Mouse (Mus musculus): ENCODE results near the gene Psmd7.

Gene Psmd7

DNA sequence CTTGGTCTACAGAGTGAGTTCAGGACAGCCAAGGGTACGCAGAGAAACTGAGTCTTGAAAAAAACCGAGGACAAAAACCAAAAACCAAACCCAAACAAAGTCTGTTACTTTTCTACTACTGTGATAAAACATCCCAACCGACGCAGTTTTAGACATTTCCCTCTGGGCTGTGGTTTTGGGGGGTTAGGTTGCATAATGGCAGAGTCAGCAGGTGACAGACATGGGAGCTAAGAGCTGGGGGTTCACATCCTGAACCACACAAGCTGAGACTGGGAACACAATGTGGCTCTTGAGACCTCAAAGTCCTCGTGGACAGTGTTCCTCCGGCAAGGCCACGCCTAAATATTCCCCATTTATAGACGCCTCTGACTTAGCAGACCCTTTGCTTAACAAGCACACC lies 10.1 kb downstream of the Psmd7 start:
- no peak for DNase-seq (ENCODE audit: low read depth)

DNA sequence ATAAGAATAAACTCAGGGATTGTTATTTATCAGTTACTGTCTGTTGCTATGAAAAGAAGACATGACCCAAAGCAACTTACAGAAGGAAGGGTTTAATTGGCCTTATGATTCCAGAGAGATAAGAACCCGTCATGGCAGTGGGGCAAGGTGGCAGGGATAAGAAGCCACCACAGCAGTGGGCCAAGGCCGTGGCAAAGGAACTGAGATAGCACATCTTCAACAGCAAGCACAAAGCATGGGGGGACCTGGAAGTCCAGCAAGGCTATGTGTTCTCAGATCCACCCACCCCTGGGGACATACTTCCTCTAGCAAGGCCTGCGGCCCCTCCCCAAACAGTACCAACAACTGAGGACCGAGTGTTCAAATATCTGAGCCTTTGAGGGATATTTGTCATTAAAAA lies 10.6 kb downstream of the Psmd7 start:
- no peak for DNase-seq (ENCODE audit: low read depth)

DNA sequence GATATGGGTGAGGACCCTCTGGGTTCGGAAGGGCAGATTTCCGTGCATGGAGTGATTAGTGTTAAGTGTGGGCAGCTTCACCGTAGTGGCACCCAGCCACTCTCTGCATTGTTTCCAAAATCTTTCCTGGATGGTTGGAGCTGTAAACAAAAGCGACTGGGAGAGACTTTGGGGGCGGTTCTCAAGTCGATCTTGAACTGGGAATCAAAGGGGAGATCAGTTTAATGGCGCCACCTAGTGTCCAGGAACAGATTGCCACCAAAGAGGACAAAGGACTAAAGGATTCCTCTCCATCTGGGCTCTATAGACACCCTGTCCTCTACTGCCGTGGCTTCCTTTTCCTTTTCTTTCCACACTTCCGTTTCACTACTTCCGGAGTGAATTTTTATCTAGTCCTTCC lies 11.6 kb downstream of the Psmd7 start:
- peak; percentile 83 for DNase-seq (ENCODE audit: low read depth)

DNA sequence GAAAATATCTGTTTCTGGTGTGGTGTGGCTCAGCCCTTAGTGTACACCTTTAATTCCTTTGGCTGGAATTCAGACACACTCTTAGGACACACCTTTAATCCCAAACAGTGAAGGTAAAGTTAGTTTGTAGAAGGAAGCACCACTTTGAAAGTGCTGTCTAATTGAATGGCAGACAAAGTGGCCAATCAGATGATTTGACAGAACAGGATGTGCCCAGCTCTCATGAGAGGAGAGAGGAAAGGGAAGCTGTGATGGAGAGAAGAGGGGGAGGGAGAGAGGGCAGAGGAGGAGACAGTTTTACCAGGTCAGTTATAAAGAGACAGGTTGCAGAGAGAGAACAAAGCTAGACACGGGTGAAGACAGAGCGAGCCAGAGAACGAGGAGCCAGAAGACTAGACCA lies 13.5 kb downstream of the Psmd7 start:
- DNase-seq (ENCODE audit: low read depth), result no peak

DNA sequence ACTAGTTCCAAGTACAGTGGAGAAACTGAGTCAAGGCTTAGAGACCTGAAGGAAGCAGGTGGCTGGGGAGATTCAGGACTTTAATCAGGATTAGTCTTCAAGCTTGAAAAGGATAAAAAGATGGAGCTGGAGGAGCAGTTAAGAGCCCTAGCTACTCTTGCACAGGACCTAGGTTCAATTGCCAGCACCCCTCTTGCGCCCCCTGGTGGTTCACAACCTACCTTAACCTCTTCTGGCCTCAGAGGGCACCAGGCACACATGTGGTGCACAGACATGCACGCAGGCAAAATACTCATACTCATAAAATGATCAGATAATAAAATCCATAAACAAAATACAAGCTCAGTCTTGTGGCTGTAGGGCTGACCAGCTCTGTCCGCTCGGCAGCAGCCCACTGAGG lies 15.8 kb downstream of the Psmd7 start:
- DNase-seq (ENCODE audit: low read depth), result peak; percentile 67

DNA sequence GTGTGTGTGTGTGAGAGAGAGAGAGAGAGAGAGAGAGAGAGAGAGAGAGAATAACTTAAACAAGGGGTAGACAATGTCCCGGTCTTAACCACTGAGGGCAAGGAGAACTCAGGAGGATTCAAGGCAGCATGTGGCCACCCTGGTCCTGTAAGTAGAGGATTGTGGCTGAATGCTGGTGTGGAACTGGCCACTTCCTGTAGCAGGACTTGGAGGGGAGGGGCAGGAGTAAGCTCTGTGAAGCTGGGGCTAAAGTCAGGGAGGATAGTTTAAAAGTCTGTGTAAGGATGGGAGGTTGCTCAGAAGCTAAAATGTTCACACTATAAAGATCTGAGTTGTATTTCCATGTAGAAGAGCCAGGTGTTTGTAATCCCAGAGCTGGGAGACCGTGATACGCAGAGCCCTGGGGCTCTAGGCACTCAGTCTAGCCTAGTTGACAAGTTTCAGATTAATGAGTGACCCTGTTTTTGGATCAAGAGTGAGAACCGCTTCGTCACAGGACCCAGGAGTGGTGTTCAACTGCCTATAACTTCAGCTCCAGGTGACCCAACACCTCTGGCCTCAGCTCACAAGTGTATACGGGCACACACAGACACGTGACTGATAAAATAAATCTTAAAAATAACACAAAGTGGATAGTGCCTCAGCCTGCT lies 16.7 kb downstream of the Psmd7 start:
- no peak for DNase-seq (ENCODE audit: low read depth)

DNA sequence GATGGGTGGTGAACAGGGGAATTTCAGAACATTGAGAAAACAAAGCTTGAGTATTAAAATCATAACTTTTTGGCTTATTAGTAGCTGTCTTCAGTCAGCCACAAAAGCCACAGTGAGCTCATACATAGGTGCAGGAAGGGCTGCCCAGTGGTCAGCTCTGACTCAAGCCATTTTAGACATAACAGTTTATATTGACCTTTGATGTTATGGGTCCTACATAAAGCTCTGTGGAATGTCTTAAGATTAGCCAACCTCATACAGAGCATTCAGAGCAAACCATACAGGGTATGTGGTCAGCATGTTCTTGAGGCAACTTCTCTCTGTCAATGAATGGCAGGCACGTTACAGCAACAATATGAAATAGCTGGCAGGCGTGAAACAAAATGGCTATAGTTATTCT lies 17.2 kb downstream of the Psmd7 start:
- DNase-seq (ENCODE audit: low read depth), result no peak

DNA sequence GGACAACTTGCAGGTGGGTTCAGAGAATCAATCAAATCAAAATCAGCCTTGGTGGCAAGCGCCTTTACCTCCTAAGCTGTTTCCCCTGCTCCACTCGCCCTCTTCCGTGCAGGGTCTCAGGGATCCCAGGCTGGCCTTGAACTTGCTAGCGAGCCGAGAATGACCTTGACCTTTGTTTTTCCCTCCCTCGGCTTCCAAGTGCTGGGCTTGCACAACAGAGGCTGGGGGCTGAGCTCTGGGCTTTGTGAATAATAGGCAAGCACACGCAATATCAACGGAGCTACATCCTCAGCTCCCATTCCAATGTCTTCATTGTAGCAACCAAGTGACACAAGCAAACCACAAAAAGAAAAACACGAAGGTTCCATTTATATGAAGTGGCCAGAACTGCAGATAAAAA lies 26.1 kb downstream of the Psmd7 start:
- DNase-seq (ENCODE audit: low read depth), result no peak

DNA sequence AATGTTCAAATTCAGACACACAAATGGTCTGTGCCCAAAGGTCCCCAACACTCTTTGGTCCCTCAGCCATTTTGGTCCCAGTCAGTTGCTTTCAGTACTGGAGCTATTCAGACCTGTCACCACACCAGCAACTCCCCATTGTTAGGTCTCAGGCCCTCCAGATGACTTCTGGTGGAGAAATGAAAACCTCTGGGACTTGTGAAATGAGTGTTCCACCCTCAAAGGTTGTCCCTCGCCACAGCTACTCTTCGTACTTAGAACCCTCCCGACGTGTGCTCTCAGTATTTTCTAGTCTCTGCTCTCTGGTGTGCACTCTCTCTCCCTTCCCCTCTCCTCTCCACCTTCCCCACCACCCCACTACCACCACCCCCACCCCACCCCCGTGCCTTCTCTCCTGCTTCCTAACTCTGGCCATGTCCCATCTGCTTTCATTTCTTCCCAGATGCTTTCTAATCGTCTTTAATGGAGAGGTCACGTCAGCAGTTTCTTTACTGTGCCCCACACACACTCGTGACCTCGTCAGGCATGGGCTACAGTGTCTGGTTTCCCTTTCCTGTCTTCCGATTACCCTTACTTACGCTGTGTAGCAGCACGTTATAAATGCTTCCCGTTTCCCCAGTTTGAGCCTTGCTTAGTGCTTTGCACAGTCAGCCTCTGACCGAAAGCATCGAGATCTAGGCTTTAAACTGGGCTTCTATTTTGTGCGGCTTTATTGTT lies 27.3 kb downstream of the Psmd7 start:
- no peak for DNase-seq (ENCODE audit: low read depth)

DNA sequence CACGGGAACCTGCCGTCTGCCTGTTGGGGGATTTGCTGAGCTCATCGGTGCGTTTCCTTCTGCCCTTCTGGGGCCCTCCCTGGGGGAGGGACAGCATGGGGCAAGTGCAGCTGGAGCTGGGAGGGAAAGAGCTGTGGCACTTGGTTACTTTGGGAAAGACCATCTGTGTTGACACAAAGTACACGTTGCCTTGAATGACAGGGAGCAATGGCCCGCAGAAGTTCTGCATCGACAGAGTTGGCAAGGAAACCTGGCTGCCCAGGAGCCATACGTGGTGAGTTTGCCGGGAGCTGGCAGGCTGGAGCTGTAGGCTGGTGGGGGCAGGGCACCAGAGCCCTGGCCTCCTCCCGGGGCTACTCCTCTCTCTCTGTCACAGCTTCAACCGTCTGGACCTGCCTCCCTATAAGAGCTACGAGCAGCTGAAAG lies 31.7 kb downstream of the Psmd7 start:
- no peak for DNase-seq (ENCODE audit: low read depth)

DNA sequence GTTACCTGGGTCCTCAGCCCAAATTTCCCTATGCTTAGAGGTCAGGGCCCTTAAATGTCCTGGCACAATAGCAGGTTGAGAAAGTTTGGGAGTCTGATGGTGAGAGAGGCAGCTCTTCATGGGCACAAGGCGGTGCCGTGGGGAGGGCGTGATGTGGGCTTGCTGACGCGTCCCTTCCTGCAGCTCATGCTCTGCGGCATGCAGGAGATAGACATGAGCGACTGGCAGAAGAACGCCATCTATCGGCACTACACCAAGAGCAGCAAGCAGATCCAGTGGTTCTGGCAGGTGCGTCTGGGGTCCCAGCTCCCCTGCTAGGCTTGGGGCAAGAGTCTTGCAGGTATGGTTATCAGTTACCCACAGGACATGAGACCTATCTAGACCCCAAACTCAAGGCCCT lies 33.0 kb downstream of the Psmd7 start:
- no peak for DNase-seq (ENCODE audit: low read depth)

DNA sequence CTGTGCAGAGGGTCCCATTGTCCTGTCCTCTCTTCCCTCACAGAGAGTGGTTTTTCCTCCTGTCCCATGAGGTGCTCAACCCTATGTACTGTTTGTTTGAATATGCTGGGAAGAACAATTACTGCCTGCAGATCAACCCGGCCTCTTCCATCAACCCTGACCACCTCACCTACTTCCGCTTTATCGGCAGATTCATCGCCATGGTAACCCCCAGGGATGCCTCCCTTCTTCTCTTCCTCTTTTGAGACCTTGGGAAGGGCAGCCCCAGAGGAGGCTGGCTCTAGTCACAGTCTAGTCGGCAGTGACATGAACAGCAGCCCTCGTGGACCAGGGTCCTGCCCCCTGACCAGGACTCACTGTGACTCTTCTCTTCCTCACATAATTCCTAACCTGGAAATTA lies 36.0 kb downstream of the Psmd7 start:
- peak; percentile 57 for DNase-seq (ENCODE audit: low read depth)

DNA sequence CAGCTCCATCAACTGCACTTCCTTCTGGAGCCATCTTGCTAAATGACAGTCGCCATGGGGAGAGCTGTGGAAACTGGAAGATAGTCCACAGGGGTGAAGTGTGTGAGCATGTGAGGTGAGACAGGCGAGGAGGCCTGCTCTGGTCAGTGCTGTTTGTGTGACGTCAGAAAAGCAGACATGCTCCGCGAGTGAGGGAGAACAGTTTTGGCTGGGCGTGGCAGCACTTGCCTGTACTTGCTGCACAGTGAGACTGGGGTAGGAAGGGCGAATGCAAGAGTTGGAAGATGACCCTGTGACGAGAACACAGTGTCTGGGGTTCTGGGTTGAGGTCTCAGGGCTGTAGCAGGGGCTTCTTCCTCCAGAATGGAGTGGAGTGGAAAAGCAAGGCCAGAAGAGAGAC lies 41.4 kb downstream of the Psmd7 start:
- no peak for DNase-seq (ENCODE audit: low read depth)

DNA sequence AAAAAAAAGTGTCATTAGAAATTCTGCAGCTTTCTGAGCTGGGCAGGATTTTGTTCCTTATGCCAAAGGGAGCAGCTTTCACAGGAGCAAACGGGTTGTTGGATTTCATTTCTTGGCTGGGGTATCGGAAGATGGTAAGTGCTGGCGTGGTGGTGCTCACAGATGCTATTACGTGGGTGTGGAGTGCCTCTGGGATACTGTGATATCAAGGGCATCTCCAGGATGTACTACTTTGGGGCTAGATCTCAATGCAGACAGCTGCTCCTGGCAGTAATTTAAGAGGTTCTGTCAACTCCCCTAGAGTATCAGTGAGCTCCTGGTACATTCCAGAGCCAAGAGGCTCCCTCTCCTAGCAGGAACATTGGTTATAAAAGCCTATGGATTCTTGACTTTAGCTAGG lies 42.1 kb downstream of the Psmd7 start:
- DNase-seq (ENCODE audit: low read depth), result no peak

DNA sequence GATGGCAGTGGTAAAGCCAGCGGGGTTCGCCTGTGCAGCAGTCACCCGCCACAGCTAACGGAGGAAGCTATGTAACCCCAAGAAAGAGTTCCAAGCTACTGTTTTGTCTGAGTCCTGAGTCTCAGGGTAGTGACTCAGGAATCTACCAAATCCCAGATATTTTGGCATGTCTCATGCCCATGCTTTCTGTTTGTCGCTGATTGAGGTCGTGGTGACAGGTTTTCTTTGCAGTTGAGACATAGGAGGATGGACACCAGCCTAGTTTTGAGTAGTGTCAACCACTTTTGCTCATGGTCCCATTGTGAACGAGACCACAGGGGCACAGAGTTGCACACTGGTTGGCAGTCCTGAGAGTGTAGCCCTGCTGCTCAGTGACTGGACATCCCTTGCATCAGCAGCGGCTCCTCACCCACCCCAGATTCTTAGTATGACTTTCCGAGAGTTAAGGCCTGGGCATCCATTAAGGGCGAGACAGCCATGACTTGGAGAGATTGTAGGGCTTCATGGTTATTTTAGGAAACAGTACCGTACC lies 42.6 kb downstream of the Psmd7 start:
- DNase-seq (ENCODE audit: low read depth), result no peak

DNA sequence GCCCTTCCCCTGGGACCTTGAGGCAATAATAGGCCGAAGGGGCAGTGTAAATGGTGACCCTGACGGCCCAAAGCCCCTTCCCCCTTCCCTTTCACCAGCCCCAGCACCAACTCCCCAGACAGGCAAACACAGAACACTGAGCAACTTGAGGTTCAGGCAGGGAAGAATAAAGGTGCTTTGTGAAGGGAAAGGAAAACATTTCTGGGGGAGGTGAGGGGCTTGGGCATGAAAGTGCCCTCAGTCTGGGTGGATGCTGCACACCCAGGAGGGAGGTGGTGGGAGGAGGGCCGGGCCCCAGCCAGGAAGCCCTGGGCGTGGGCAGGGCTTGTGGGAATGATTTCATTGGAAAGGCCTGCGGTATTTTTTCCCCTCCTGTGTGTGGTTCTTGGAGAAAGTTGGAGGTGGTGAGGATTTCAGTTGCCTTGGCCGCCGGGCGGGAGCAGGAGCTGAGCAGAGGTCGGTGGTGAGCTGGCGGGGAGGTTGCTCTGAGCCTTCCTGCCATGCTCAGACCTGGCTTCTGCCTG lies 43.6 kb downstream of the Psmd7 start:
- DNase-seq (ENCODE audit: low read depth), result no peak

DNA sequence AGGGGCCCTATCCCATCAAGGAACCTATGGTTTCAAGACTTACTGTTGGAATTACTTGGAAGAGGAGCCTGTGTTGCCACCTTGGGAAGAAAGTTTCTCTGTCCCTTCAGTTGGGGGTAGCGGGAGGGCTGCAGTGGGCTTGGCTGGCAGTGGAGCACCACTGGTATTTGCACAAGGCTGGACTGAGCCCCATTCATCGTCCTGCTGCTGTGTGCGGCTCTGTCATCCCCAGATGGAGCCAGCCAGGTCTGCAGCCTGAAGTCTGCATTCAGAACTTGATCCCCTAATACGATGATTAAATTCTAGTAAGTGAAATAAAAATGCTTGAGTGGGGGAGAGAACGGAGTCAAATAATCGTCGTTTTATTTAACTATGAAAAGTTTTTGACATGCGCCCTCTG lies 44.1 kb downstream of the Psmd7 start:
- no peak for DNase-seq (ENCODE audit: low read depth)

DNA sequence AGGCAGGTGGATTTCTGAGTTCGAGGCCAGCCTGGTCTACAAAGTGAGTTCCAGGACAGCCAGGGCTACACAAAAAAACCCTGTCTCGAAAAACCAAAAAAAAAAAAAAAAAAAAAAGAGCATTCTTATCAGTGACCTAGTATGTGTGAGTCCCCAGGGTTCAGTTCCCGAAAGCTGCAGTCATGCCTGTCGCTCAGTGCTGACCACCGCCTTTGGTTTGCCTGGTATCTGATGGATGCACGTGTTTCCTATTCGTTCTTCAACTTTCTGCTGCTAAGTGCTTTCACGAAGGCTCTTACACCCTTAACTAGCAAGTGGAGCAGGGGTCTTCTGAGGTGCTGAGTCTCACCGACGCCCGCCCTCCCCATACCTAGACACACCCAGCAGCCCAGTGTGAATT lies 44.5 kb downstream of the Psmd7 start:
- no peak for DNase-seq (ENCODE audit: low read depth)

DNA sequence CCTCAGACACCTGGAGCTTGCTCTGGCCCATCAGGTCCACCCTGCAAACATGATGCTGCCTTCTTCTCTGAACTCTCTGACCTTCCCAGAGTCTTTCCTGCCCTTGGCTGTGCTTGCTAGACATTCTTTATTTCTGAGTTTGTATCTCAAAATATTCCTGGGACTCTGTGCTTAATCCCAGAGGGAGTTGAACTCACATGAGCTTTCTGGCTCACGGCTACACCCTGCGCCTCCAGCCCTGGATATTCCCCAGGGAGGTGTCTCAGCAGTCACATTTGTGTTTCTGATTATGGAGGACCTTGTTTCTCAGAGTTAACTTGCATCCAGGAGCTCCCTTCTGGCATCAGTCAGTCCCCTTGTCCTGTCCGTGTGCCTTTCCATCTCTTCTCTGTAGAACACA lies 46.1 kb downstream of the Psmd7 start:
- DNase-seq (ENCODE audit: low read depth), result no peak

DNA sequence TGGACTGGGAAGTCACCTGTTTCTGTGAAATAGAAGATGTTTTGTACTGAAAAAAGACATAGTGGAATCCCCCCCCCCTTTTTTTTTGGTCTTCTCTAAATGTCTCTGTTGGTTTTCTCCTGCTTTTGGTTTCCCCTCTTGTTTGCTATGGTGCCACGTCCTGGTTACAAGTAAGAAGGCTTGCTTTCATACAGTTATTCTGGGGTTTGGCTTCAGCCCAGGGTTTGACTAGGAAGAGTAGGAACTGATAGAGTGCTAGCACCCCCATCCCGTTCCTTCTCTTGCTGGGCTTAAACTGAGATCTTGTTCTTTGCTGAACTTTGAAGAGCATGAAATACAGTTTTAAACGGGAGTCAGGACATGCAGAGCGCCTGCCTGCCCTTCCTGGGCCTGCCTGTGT lies 46.9 kb downstream of the Psmd7 start:
- DNase-seq (ENCODE audit: low read depth), result no peak

DNA sequence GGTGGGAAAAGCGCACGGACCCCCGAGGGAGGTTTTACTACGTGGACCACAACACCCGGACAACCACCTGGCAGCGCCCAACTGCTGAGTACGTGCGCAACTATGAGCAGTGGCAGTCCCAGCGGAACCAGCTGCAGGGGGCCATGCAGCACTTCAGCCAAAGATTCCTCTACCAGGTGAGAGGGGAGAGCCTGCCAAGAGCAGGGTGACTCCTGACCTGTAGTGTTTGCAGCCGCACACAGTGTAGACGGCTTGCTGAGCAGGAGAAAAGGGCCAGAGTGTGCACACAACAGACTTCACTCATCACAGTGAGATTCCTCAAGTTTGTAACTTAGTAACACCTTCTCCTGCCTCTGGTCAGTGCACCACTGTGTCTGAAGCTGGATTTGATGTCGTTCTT lies 47.6 kb downstream of the Psmd7 start:
- DNase-seq (ENCODE audit: low read depth), result no peak

DNA sequence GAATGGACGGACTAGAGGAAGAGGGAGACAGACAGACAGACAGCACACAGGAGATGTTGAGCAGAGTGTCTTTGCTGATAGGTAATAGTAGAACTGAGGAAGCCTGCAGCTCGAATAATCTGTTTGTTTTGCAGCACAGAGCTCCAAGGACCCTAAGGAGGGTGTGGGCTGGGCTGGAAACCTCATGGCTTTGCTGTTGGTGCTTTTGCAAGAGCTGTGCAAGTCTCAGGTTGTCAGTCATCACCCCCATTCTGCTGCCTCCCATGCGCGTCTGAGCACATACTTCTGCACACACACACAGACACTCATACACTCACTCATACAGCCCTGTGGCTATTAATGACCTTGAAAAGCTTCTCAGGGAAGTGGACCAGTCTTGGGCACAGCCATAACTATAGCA lies 50.8 kb downstream of the Psmd7 start:
- DNase-seq (ENCODE audit: low read depth), result no peak
